Mouse (Mus musculus) heart, postnatal 14 days (tissue): ENCODE data around the gene Card9. TPM values are rescaled to one million over a fixed set of nuclear protein-coding genes. Genes with fewer than 3 reads are reported as not detected.

ENCODE experiments used
- DNase-seq, 2 experiments: peaks; one replicate each; pipeline ENCODE4 v3.0.0; 2021 to 2022
- intact Hi-C: fragments of 180-260 bp; cut with DNase I; formaldehyde crosslinking; loops from one replicate; pipeline ENCODE4 v1.15.1; 2025
- total RNA-seq, 2 experiments: library from RNA; stranded (reverse); gene quantifications; 2 replicates each; pipeline ENCODE4 v1.2.3; 2021

Gene Card9
- total RNA-seq, 2 experiments from 2014 or later, result 1.3 to 1.5 TPM

DNA sequence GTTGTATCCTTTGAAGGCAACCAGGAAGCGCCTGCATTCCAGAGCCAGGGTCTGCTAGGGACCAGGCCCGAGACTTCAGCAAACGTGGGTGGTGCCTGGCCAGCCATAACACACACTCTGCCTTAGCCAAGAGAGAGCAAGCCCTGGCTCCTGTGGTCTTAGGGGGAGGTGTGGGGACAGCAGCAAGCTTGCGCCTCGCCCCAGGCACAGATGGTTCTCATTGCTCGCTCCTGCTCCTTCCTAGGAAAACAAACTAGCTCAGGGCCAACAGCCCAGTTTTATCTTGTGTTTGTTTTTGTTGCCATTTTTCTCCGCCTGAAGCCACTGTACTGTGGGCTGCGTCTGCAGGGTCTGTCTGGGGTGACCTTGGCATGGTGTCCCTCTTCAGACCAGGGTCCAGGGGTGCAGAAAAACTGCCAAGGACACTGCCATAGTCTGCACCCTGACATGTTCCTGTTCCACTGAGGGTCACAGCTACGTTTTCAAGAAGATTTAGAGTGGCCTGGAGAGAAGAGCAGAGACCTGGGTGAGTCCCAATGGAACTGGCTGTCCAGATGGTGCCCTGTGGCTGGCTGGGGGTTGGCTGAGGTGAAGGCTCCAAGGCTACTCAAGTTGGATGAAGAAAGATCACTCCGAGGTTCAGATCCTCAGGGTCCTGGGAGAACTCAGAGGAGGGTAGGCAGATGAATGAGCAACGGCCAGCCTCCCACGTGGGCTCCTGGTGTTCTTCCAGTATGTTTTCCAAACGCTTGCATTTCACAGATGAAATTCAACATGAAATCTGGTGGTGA is 46.2 kb downstream of the Card9 start:
- intact Hi-C loops, result loop anchor here (5.0 kb wide), 1 partner anchor 38 kb away; the partner anchor contains the start of gene Dnlz

DNA sequence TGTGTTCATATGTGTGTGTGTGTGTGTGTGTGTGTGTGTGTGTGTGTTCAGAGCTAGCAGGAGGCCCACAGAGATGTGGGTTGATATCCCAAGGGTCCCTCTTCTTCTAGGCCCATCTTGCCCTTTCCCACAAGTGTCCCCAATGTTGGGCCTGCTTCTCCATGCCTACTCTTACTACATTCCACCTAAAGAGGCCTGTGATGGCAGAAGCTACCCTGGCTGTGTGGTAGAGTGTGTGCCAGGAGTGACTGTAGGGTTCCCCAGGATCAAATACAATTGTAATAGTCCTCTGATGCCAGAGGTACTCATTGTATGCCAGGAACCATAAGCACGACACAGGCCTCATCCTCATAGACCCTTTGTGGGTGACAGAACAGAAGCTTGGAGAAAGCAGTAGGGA is 47.3 kb downstream of the Card9 start:
- intact Hi-C loops, result no loop called here
- DNase-seq, result no peak

More for the DNA sequence above, 46.2 kb downstream of the Card9 start:
- DNase-seq, result peak; percentile 68 to 75

DNA sequence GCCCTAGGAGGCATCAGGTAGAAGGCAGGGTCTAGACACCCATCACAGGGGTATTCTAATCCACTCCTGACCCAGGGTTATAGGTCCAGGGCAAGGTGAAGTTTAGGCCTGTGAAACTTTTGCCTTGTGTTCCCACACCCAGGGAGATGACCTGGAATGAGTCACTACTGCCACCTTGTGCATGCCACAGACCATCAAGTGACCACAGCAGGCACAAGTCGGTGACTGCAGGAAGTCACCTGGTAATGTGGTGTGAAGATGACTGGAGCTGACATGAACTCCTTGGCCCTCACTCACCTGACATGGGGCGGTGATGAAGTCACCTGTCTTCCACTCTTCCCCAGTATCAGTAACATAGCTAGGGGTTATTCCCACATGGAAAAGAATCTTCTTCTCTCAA is 47.9 kb downstream of the Card9 start:
- no peak for DNase-seq
- intact Hi-C loops, result no loop called here

DNA sequence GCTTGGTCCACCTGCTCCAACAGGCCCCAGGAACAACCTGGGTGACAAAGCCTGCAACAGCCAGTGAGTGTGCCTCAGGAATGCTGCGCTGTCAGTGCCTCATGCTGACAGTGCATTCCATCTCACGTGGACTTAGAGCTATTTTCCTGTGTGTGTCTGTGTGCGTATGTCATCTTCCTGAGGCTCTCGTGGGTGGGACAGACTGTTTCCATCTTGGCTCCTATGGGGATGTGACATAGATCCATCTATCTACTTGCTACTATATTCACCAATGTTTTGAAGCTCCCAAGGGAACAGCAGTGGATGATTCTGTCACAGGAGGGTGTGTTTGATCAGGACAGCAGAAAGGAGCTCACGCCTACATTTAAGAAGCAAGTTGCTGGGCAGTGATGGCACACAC is 48.8 kb downstream of the Card9 start:
- no peak for DNase-seq
- intact Hi-C loops, result no loop called here

DNA sequence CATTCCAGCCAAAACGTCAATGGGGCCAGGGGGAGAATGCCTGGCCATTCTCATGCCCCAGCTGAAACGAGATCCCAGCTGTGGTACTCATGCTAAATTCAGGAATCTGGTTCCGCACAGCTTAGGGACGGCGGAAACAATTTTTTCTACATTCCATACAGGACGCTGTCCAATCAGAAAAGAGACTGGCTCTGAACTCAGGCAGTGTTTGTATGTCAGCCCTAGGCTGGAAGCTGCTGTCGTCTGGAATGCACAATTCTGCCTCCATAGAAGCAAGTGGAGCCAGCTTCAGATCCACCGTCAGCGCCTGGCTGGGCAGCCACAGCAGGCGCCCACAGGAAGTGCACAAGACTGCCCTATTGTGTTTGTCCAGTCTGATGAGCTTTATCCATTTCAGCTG is 51.0 kb downstream of the Card9 start:
- intact Hi-C loops, result no loop called here
- no peak for DNase-seq

DNA sequence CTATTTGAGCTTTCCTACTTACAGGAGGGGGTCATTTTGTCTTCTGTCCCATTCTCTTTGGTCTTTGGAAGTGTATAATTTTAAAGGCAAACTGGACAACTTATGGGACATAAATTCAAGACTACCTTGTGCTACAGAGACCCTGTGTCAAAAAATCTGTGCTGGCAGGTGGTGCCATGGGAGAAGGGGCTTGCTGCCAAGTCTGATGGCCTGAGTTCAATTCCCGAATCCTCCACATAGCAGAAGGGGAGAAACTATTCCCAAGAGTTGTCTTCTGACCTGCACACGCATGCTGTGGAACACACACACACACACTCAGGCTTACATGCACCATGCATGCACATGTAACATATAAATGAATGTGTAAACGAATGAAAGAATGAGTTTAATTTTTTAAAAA is 54.0 kb downstream of the Card9 start:
- no peak for DNase-seq
- intact Hi-C loops, result no loop called here

DNA sequence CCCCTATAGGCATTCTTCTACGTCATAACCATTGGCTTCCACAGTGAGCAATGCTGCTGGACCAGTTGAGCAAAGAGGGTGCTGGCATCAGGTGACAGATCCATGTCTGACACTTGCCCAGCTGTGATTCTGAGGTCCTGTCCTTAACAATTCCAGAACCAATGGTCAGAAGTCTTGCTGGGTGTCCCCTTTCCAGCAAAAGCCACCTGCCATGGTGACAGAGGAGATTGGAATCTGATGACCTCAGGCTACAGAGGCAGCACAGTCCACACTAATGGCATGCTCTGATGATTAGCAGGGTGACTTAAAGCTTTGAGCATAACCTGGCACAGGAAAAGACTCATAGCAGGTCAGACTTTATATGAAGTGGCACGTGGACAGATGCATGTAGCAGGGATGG is 55.2 kb downstream of the Card9 start:
- intact Hi-C loops, result no loop called here
- DNase-seq, result no peak

DNA sequence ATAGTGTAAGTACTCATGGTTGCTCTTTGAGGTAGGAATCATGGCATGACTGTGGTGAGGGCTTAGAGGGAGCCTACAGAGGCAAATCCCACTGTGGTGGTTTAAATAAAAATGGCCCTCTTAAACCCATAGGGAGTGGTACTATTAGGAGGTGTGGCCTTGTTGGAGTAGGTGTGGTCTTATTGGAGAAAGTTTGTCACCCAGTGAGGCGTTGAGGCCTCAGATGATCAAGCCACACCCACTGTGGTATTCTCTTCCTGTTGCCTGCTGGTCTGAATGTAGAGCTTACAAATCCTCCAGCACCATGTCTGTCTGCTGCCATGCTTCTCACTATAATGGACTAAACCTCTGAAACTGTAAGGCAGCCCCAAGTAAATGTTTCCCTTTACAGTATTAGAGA is 56.0 kb downstream of the Card9 start:
- intact Hi-C loops, result loop anchor here (5.0 kb wide), 1 partner anchor 258 kb away; no protein-coding TSS in a partner anchor
- no peak for DNase-seq

Other genes starting within 250 kb of the Card9 start
- 10 to 100 TPM; 16.3 to 19.1 TPM for gene Nacc2, start 237.7 kb downstream of the Card9 start, total RNA-seq
- not detected for gene Lhx3, start 152.6 kb downstream of the Card9 start, total RNA-seq
- 10 to 100 TPM; 13.8 to 16.1 TPM for gene Qsox2, start 123.4 kb downstream of the Card9 start, total RNA-seq
- under 1 TPM; 0.10 to 0.17 TPM for gene Ccdc187, start 66.4 kb downstream of the Card9 start, total RNA-seq
- gene Gpsm1, start 45.4 kb downstream of the Card9 start, total RNA-seq, result 100 to 1,000 TPM; 200 to 237 TPM
- 10 to 100 TPM; 15.5 to 16.3 TPM for gene Dnlz, start 8.8 kb downstream of the Card9 start, total RNA-seq
- 10 to 100 TPM; 11.8 to 13.3 TPM for gene Snapc4, start 19.7 kb upstream of the Card9 start, total RNA-seq
- 10 to 100 TPM; 55.4 to 58.6 TPM for gene Entr1, start 28.4 kb upstream of the Card9 start, total RNA-seq
- 100 to 1,000 TPM; 118 to 121 TPM for gene Pmpca, start 28.4 kb upstream of the Card9 start, total RNA-seq
- 10 to 100 TPM; 15.6 to 15.9 TPM for gene Inpp5e, start 48.3 kb upstream of the Card9 start, total RNA-seq
- 10 to 100 TPM; 37.4 to 40.5 TPM for gene Sec16a, start 84.3 kb upstream of the Card9 start, total RNA-seq
- gene Notch1, start 155.7 kb upstream of the Card9 start, total RNA-seq, result 10 to 100 TPM; 43.8 to 49.4 TPM
- gene Egfl7, start 219.1 kb upstream of the Card9 start, total RNA-seq, result 100 to 1,000 TPM; 224 to 237 TPM
- gene Gm20532, start 225.7 kb upstream of the Card9 start, total RNA-seq, result not detected
- 10 to 100 TPM; 47.8 to 51.8 TPM for gene Agpat2, start 243.5 kb upstream of the Card9 start, total RNA-seq